Mouse (Mus musculus): ENCODE measurements around the gene Zfp688.
"Not testable (repeated sequence)": the region's sequence is repeated elsewhere in the genome, so short reads cannot be mapped to it uniquely, and the experiment has no call there.

The Zfp688 gene

DNA sequence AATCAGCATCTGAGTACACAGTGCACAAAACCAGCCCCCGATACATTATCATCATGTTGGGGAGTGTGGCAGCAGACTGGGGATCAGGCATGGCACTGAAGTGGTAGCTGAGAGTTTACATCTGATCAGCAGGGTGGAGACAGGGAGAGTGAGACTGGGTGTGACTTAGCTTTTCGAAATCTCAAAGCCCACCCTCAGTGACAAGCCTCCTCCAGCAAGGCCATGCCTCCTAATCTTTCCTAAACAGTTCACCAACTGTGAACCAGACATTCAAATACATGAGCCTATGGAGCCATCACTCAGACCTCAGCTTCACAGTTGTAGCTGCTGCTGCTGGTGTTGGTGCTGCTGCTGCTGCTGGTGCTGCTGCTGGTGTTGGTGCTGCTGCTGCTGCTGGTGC, 10.4 kb downstream of the Zfp688 start:
- no peak for DNase-seq (ENCODE audit: low read depth, low spot score)

DNA sequence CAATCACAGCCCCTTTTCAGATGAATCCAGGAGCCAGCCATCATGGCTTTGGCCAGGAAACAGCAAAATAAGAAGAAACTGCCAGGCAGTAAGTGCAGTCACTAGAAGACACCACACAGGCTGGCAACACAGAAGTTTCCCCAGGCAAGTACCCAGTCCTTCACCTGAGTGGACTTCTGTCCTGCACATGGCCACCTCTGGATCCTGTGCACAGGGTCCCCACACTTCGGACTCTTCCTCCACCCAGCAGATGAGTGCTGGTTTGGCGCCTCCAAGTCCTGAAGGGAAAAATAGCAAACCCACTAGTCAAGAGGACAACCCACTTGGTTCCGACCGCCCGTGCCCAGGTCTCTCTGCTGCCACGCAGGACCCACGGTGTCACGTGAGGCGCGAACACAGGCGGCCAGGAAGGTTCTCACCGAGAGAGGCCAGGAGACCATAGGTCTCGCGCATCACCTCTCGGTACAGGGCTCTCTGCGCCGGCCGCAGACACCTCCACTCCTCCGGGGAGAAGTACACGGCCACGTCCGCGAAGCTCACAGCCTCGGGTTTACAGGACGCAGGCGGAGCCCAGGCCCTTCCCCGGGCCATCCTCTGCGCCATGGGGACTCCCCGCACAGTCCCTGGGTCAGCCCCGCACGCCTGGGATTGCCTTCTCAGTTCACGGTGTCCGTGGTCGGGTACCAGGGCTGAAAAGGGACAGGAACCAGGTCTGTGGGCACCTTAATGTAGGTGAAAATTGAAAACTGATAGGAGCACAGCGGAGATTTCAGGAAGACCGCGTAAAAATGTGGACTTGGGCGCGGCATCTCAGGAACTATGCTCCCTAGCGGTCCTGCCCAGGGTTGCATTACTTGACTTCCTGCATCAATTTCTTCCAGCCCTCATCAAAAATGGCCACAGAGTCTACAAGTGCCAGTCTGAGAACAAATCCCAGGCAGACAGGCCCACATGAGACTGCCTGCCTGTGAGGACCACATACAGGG, 15.6 kb downstream of the Zfp688 start, which contains the start of gene Zfp764:
TSS of gene Zfp764 (minus strand) at position 821 of the 986 bp plus-strand sequence.
- DNase-seq (ENCODE audit: low read depth, low spot score) = peak; percentile 93

DNA sequence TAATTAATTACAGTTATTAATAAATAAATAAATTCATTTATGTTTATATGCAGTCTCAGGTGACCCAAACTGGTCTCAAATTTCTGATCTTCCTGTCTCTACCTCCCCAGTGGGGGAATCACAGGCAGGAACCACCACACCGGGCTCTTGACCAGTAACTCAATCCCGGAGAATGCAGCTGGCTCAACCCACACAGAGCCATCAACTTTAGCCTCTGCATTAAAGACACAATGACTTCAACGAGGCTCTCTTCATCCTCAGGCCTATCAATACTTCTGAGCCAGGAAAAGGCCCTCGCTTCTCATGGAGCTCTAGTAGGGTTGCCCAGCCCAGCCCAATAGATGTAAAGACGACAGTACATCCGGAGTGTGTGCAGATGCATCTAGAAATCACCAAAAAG, 17.8 kb downstream of the Zfp688 start:
- not testable (repeated sequence) for DNase-seq (ENCODE audit: low read depth, low spot score)

DNA sequence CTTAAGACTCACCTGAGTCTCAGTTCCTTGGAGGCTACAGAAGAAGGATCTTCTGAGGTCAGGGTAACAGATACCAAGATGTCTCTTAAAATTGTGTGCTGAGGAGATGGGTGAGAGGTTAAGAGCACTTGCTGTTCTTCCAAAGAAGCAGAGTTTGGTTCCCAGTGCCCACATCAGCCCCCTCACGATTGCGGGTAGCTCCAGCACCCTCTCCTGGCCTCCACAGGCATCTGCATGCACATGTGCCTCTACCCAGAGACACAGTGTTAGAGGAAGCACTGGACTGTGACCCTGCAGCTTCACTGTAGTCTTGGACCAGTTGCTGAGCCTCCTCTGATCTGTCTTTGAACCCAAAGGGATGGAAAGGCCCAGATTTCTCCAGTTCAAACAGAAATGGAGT, 18.9 kb downstream of the Zfp688 start:
- DNase-seq (ENCODE audit: low read depth, low spot score) = no peak

DNA sequence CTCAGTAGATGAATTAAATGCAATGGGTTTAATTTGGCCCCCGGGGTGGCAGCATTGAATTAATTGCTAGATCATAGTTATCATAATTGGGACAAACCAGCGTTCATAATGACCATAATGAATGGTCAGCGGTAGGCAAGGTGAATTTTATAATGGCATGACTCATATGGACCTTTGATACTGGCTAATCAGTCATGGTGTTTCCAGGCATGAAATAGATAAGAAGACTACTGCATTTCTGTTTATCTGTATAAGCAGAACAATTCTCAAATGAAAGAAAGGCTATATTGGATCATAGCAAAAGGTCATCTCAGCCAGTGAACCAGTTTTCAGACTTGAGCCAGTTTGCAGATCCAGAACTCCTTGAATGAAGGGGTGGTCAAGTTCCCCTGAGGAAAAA, 21.5 kb downstream of the Zfp688 start:
- DNase-seq (ENCODE audit: low read depth, low spot score) = no peak

DNA sequence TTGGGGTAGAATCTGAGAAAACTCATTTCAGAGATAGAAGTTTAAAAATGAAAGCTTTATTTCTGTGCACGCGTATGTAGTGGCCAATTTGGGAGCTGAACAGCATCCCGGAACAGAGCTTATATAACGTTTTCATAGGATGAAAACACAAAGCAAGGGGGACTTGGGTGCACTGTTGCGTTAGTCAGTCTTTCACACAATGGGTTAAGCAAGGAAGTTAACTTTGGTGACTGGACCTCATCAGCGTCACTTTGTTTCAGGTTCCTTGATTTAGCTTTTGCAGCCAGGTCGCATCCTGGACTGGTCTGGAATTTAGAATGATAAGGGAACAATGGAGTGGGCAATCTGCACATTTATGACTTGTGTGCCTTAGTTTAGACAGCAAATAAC, 27.9 kb downstream of the Zfp688 start:
- no peak for DNase-seq (ENCODE audit: low read depth, low spot score)

DNA sequence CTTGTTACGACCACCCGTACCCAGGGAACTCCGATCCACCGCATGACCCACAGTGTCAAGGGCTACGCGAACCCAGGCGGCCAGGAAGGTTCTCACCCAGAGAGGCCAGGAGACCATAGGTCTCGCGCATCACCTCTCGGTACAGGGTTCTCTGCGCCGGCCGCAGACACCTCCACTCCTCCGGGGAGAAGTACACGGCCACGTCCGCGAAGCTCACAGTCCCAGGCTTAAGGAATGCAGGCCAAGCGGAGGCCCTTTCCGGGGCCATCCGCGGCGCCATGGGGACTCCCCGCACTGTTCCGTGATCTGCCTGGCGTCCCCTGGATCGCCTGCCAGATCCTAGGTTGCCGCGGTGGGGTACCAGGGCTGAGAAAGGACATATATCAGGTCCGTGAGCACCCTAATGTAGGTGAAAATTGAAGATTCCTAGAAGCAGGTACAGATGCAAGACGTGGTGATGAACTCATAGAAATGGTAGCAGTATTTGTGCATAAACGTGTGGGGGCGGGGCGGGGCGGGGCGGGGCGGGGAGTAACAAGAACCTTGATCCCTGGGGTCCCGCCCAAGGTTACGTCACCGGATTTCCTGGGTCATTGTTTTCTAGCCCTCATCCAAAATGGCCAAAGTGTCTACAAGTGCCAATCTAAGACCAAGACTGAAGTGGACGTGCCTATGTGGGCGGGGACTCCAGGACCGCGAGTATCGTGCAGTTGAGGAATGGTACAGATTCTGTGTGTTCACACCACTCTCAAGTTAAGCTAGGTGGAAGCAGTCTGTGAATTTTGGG, 28.5 kb downstream of the Zfp688 start, which contains the start of gene E430018J23Rik:
TSS of gene E430018J23Rik (minus strand) at position 473 of the 787 bp plus-strand sequence.
- DNase-seq (ENCODE audit: low read depth, low spot score) = peak; percentile 97

DNA sequence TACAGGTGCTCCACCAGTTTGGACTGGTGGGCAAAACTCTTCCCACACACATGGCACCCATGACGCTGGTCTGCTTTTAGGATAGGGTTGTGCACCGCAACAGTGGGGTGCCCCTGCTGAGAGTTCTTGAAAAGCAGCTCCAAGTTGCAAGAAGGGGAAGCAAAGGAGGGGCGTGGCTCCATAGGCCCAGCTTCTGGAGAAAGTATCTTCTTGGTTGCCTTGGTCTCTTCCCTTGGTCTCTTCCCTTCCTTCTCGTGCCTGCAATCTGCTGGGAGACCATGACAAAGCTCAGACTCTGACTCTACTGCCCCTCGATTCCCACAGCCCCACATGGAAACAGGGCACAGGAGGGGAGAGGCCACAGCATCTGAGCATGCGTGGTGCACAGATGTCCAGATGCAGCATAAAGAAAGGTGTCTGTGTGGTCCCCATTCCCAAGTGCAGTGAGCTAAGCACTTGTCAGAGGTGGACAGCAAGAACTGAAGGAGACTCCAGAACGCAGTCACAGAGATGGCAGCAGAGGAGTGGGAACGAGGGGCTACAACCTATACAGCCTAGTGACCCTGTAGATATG, 29.5 kb downstream of the Zfp688 start:
- no peak for DNase-seq (ENCODE audit: low read depth, low spot score)

DNA sequence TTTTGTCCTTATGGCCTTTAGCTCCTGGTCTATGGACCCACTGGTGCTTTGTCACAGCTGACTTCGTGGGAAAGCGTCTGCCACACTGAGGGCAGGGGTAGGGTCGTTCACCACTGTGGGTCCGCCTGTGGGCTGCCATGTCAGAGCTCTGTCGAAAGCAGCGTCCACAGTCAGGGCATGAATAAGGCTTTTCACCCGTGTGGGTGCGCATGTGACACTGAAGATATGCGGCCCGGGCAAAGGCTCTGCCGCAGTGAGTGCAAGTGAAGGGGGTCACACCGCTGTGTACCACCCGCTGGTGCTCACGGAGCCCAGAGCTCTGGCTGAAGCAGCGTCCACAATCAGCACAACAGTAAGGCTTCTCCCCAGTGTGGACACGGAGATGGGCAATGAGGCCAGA, 30.3 kb downstream of the Zfp688 start:
- no peak for DNase-seq (ENCODE audit: low read depth, low spot score)

DNA sequence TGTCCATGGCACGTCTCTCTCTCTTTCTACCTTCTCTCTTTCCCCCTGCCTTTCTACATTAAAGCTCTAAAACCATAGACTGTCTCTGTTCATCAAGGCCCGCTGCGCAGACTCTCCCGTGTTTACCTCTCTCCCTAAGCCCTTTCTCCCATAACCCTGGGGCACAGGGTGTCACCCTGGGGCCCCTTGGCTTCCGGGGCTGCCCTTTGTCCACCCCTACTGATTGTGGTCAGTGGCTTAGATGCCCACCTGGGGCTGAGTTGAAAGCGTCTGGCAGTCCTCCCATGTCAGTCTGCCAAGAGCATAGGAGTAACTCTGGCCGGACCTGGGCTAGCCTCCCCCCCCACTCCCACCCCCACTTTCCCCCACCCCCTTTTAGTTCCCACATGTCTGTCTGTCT, 31.6 kb downstream of the Zfp688 start:
- no peak for DNase-seq (ENCODE audit: low read depth, low spot score)

DNA sequence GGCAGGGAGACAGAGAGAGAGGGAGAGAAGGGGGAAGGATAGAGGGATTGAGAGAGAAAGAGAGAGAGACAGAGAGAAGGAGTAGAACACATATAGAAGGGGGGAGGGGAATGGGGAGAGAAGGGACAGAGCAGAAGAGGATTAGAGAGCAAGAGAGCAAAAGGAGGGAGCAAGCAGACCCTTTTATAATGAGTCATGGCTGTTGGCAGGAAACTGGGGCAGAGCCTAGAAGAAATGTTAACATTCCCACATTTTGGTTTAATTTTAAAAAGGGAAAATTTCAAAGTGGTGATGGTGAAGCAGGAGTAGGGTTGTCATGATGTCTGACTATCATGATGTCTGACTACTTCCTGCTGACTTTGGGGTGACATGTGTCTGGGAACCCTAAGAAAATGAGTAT, 33.7 kb downstream of the Zfp688 start:
- DNase-seq (ENCODE audit: low read depth, low spot score) = not testable (repeated sequence)

DNA sequence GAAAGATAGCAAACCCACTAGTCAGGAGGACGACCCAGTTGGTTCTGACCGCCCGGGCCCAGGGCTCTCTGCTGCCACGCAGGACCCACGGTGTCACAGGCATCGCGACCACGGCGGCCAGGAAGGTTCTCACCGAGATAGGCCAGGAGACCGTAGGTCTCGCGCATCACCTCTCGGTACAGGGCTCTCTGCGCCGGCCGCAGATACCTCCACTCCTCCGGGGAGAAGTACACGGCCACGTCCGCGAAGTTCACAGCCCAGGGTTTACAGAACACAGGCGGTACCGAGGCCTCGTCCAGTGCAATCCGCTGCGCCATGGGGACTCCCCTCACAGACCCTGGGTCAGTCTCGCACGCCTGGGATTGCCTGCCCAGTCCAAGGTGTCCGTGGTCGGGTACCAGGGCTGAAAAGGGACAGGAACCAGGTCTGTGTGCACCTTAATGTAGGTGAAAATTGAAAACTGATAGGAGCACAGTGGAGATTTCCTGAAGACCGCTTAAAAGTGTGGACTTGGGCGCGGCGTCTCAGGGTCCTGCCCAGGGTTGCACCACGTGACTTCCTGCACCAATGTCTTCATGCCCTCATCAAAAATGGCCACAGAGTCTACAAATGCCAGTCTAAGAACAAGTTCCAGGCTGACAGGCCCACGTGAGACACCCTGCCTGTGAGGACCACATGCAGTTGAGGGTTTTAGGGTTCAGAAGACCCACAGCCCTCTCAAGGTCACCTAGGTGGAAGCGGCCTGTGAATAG, 35.1 kb downstream of the Zfp688 start, which contains the start of gene 9130019O22Rik:
TSS of gene 9130019O22Rik (minus strand) at position 526 of the 752 bp plus-strand sequence.
- DNase-seq (ENCODE audit: low read depth, low spot score) = peak; percentile 95

DNA sequence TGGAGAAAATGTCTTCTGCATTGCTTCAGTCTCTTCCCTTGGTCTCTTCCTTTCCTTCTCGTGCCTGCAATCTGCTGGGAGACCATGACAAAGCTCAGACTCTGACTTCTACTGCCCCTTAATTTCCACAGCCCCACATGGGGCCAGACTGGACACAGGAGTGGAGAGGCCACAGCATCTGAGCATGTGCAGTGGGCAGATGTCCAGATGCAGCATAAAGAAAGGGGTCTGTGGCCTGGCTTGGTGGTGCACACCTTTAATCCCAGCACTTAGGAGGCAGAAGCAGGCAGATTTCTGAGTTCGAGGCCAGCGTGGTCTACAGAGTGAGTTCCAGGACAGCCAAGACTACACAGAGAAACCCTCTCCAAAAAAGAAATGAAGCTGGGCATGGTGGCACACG, 36.3 kb downstream of the Zfp688 start:
- not testable (repeated sequence) for DNase-seq (ENCODE audit: low read depth, low spot score)

DNA sequence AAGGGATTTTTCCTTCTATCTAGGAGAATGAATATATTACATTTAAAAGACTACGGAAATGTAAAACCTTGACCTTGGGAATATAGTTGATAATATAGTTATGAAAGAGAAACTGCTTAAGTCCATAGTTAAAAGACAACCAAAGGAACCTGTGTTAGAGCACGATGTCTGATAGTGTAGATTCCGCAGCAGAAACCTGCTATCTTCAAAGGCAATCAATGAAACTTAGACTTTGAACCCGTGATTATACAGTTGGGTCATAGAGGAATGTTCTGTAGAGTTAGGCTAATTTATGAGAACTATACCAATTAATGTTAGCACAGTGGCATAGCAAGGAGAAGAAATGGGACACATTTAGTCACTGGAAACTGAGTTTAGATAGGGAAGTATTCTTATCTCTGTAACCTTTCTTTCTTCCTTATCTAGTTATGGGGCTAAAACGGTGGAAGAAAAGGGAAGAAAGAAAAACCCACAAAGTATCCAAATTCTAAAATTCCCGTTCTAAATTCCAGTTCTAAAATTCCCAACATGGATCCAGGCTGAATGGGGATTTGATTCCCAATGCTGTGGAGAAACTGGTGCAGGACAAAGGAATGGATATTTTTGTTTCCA, 43.5 kb downstream of the Zfp688 start:
- DNase-seq (ENCODE audit: low read depth, low spot score) = no peak

DNA sequence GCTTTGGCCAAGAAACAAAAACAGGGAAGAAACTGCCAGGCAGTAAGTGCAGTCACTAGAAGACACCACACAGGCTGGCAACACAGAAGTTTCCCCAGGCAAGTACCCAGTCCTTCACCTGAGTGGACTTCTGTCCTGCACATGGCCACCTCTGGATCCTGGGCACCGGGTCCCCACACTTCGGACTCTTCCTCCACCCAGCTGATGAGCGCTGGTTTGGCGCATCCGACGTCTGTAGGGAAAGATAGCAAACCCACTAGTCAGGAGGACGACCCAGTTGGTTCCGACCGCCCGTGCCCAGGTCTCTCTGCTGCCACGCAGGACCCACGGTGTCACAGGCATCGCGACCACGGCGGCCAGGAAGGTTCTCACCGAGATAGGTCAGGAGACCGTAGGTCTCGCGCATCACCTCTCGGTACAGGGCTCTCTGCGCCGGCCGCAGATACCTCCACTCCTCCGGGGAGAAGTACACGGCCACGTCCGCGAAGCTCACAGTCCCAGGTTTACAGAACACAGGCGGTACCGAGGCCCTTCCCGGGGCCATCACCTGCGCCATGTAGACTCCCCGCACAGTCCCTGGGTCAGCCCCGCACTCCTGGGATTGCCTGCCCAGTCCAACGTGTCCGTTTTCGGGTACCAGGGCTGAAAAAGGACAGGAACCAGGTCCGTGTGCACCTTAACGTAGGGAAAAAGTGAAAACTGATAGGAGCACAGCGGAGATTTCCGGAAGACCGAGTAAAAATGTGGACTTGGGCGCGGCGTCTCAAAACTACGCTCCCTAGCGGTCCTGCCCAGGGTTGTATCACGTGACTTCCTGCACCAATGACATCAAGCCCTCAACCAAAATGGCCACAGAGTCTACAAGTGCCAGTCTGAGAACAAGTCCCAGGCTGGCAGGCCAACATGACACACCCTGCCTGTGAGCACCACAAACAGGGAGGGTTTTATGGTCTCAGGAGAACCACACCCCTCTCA, 46.3 kb downstream of the Zfp688 start, which contains the start of gene Zfp747:
TSS of gene Zfp747 (minus strand) at position 780 of the 975 bp plus-strand sequence.
- DNase-seq (ENCODE audit: low read depth, low spot score) = peak; percentile 97

DNA sequence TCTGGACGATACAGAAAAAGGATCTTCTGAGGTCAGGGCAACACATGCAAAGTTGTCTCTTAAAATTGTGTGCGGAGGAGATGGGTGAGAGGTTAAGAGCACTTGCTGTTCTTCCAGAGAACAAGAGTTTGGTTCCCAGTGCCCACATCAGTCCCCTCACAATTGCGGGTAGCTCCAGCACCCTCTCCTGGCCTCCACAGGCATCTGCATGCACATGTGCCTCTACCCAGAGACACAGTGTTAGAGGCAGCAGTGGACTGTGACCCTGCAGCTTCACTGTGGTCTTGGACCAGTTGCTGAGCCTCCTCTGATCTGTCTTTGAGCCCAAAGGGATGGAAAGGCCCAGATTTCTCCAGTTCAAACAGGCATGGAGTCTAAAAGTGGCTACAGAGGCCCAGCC, 50.0 kb downstream of the Zfp688 start:
- not testable (repeated sequence) for DNase-seq (ENCODE audit: low read depth, low spot score)

DNA sequence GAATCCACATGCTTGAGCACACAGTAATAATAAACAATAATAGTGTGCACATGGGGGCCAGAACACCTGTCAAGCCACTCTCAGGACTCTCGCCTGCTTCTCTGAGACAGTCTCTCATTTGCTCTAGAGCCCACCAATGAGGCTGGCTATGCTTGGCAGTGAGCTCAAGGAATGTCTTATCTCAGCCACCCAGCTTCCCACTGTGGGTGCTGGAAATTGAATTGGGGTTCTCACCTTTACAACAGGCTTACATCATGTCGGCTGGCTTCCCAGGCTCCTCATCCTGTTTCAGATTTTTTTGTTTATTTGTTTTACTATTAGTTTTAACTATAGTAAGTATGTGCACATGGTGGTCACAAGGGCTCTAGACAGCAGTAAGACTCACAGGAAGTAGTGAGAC, 50.7 kb downstream of the Zfp688 start:
- DNase-seq (ENCODE audit: low read depth, low spot score) = no peak

All from CD4-positive, CD25-positive, alpha-beta regulatory T cell, adult 2 months (primary cell).